Mouse (Mus musculus) T-helper 17 cell (primary cell): Measurements from ENCODE around the gene Gm9780.
"Not testable (repeated sequence)": the region's sequence is repeated elsewhere in the genome, so short reads cannot be mapped to it uniquely, and the experiment has no call there.

Experiments used
- in situ Hi-C, 2 experiments: fragments of 300-600 bp; cut with MboI, MseI; formaldehyde crosslinking; loops; 1 replicate in 1 of 2; 2 replicates in 1 of 2; pipeline ENCODE4 v1.15.1; 2025; ENCODE audit warnings: high pct_unique_total_duplicates in 2 of 2

Gene Gm9780

GRCm38 (mm10) chr14:26042611-26043010 is at the start of gene Gm9780:
Gene Gm9780, minus strand, starts transcription at chr14:26042711.
- in situ Hi-C loops = loop anchor here in 1 of 2 experiments (25.0 kb wide), 2 partner anchors 230 to 330 kb away; no protein-coding TSS in a partner anchor

GRCm38 (mm10) chr14:26081997-26082396 is 39.5 kb upstream of the Gm9780 start, which contains the start of gene Cphx3:
Gene Cphx3, plus strand, starts transcription at chr14:26082297.
- in situ Hi-C loops = not testable (repeated sequence)

GRCm38 (mm10) chr14:26081216-26081615 is 38.7 kb upstream of the Gm9780 start, which contains the start of gene Cphx2:
Gene Cphx2, plus strand, starts transcription at chr14:26081516.
- in situ Hi-C loops = not testable (repeated sequence)

GRCm38 (mm10) chr14:26076620-26077390 is 34.3 kb upstream of the Gm9780 start:
- in situ Hi-C loops = not testable (repeated sequence)

GRCm38 (mm10) chr14:26067325-26067633 is 24.8 kb upstream of the Gm9780 start, which contains the start of gene Tmem254c:
Gene Tmem254c, minus strand, starts transcription at chr14:26067355.
- in situ Hi-C loops = not testable (repeated sequence)

- in situ Hi-C loops = not testable (repeated sequence)
Observed at GRCm38 (mm10) chr14:26066574-26067324, 24.2 kb upstream of the Gm9780 start.

GRCm38 (mm10) chr14:26059362-26059761 is 16.9 kb upstream of the Gm9780 start:
- in situ Hi-C loops = not testable (repeated sequence)

- in situ Hi-C loops = not testable (repeated sequence)
Observed at GRCm38 (mm10) chr14:26058184-26058583, 15.7 kb upstream of the Gm9780 start.

GRCm38 (mm10) chr14:26048767-26049166 is 6.3 kb upstream of the Gm9780 start:
- in situ Hi-C loops = loop anchor here in 1 of 2 experiments (25.0 kb wide), 2 partner anchors 236 to 336 kb away; no protein-coding TSS in a partner anchor

GRCm38 (mm10) chr14:26047026-26047425 is 4.5 kb upstream of the Gm9780 start:
- in situ Hi-C loops = loop anchor here in 1 of 2 experiments (25.0 kb wide), 2 partner anchors 235 to 335 kb away; no protein-coding TSS in a partner anchor

GRCm38 (mm10) chr14:26045007-26045406 is 2.5 kb upstream of the Gm9780 start:
- in situ Hi-C loops = loop anchor here in 1 of 2 experiments (25.0 kb wide), 2 partner anchors 233 to 333 kb away; no protein-coding TSS in a partner anchor

- in situ Hi-C loops = loop anchor here in 1 of 2 experiments (25.0 kb wide), 2 partner anchors 223 to 323 kb away; no protein-coding TSS in a partner anchor
Observed at GRCm38 (mm10) chr14:26035439-26035838, 7.1 kb downstream of the Gm9780 start.

- in situ Hi-C loops = loop anchor here in 1 of 2 experiments (25.0 kb wide), 2 partner anchors 222 to 322 kb away; no protein-coding TSS in a partner anchor
Observed at GRCm38 (mm10) chr14:26034364-26034763, 8.1 kb downstream of the Gm9780 start.

- in situ Hi-C loops = loop anchor here in 1 of 2 experiments (25.0 kb wide), 2 partner anchors 213 to 313 kb away; no protein-coding TSS in a partner anchor
Observed at GRCm38 (mm10) chr14:26025653-26026052, 16.9 kb downstream of the Gm9780 start.

- in situ Hi-C loops = not testable (repeated sequence)
Observed at GRCm38 (mm10) chr14:26022831-26023230, 19.7 kb downstream of the Gm9780 start.

- in situ Hi-C loops = not testable (repeated sequence)
Observed at GRCm38 (mm10) chr14:26021555-26021954, 21.0 kb downstream of the Gm9780 start.

GRCm38 (mm10) chr14:26016414-26016813 is 26.1 kb downstream of the Gm9780 start:
- in situ Hi-C loops = loop anchor here (5.0 kb wide), 2 partner anchors 144 to 194 kb away; no protein-coding TSS in a partner anchor

- in situ Hi-C loops = loop anchor here in 1 of 2 experiments (5.0 kb wide), 1 partner anchor 290 kb away; no protein-coding TSS in a partner anchor
Observed at GRCm38 (mm10) chr14:26007462-26007861, 35.0 kb downstream of the Gm9780 start.

- in situ Hi-C loops = loop anchor here (5.0 kb wide), 2 partner anchors 140 to 280 kb away; no protein-coding TSS in a partner anchor
Observed at GRCm38 (mm10) chr14:25981880-25982279, 60.6 kb downstream of the Gm9780 start.

GRCm38 (mm10) chr14:25979242-25979941 is 63.1 kb downstream of the Gm9780 start:
- in situ Hi-C loops = not testable (repeated sequence)
